In the genomic region with DNA sequence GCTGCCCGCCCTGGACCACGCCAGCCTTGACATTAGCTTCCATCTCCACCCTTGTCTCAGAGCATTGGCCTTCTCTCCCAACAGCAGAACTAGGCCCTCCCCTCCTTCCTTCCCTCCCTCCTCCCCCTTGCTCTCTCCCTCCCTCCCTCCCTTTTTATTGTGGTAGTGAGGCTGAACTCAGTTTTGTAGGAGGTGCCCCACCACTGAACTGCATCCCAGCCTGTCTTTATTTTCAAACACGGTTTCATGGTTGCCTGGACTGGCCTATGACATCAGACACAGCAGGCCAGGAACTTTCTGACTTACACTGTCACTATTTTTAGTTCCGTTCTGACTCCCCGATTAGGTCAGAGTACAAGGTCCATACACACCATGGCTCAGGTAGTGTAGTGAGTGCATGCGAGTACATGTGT, we compare ENCODE assay signal across 13 mouse cellular contexts. TPM values are rescaled to one million over a fixed set of nuclear protein-coding genes. Genes with fewer than 3 reads are reported as not detected.
DNase-seq lines count a peak whose midpoint lies in the region; ATAC-seq and TF ChIP-seq lines count a peak whose summit lies in the region.
"Had no signal": no experiment of that assay in that cellular context is flagged by ENCODE, and none has a peak within 500 bp of the region (broad histone marks: within the 10 kb centered on the region; RNA-seq: fewer than 3 reads in every experiment).

No protein-coding gene starts in this region.

- H3K27me3 ChIP-seq in limb, embryonic 13.5 days = no peaks in the 10 kb centered on the region
- H3K27me3 ChIP-seq in limb, embryonic 10.5 days (ENCODE audit: low read depth, poor library complexity, severe bottlenecking) = no peaks in the 10 kb centered on the region
- no peaks in the 10 kb centered on the region for H3K27me3 ChIP-seq in intestine, postnatal 0 days (replicated peaks; ENCODE audit: control insufficient read depth, insufficient read depth, low read length)
- H3K27me3 ChIP-seq in liver, postnatal 0 days (ENCODE audit: insufficient read depth, low read length) = no peaks in the 10 kb centered on the region

- no peaks in the 10 kb centered on the region for H3K9me3 ChIP-seq in limb, embryonic 13.5 days
- no peaks in the 10 kb centered on the region for H3K9me3 ChIP-seq in limb, embryonic 10.5 days (replicated peaks)
- no peaks in the 10 kb centered on the region for H3K9me3 ChIP-seq in ES-E14 (ENCODE audit: control insufficient read depth, insufficient read depth, low read depth, low read length)
- no peaks in the 10 kb centered on the region for H3K9me3 ChIP-seq in intestine, postnatal 0 days (ENCODE audit: control insufficient read depth)
- no peaks in the 10 kb centered on the region for H3K9me3 ChIP-seq in liver, postnatal 0 days (ENCODE audit: low read length)

- in situ Hi-C loops in ES-E14 (cut with MboI; ENCODE audit: low sequenced_read_pairs in 2 of 2, unreplicated experiment in 2 of 2) = no loop called here

- H3K36me3 ChIP-seq in limb, embryonic 13.5 days = no peaks in the 10 kb centered on the region
- no peaks in the 10 kb centered on the region for H3K36me3 ChIP-seq in limb, embryonic 10.5 days
- no peaks in the 10 kb centered on the region for H3K36me3 ChIP-seq in ES-E14 (ENCODE audit: control insufficient read depth, insufficient read depth, low read length, poor library complexity, severe bottlenecking)
- no peaks in the 10 kb centered on the region for H3K36me3 ChIP-seq in intestine, postnatal 0 days (ENCODE audit: control insufficient read depth, insufficient read depth)
- H3K36me3 ChIP-seq in liver, postnatal 0 days (replicated peaks; ENCODE audit: insufficient read depth, low read length) = no peaks in the 10 kb centered on the region

- H3K4me2 ChIP-seq in limb, embryonic 13.5 days (replicated peaks) = no peak overlapping the region
- H3K4me2 ChIP-seq in intestine, postnatal 0 days (replicated peaks; ENCODE audit: low read depth) = no peak overlapping the region
- no peak overlapping the region for H3K4me2 ChIP-seq in liver, postnatal 0 days (ENCODE audit: low read depth, low read length)

- H3K4me1 ChIP-seq in limb, embryonic 13.5 days = peaks cover 14% of the 10 kb centered on the region; the same call in 1 of the 2 replicates
- no peaks in the 10 kb centered on the region; the same call in 1 of the 2 replicates for H3K4me1 ChIP-seq in limb, embryonic 10.5 days
- H3K4me1 ChIP-seq in ES-E14 (ENCODE audit: control insufficient read depth in 2 of 2, insufficient read depth in 2 of 2, low read length in 2 of 2, poor library complexity in 1 of 2) = peaks cover 0 to 30% of the 10 kb centered on the region in 2 experiments; a peak in 2 of 4 replicates
- H3K4me1 ChIP-seq in intestine, postnatal 0 days (replicated peaks; ENCODE audit: control insufficient read depth, insufficient read depth, low read length) = no peaks in the 10 kb centered on the region
- no peaks in the 10 kb centered on the region for H3K4me1 ChIP-seq in liver, postnatal 0 days (ENCODE audit: insufficient read depth)

- H3K4me3 ChIP-seq in limb, embryonic 13.5 days = no peak overlapping the region
- no peak overlapping the region for H3K4me3 ChIP-seq in limb, embryonic 10.5 days
- no peak overlapping the region for H3K4me3 ChIP-seq in ES-E14 (ENCODE audit: insufficient read depth in 1 of 2, low read depth in 1 of 2, low read length in 2 of 2, poor library complexity in 1 of 2, severe bottlenecking in 1 of 2)
- no peak overlapping the region for H3K4me3 ChIP-seq in intestine, postnatal 0 days (ENCODE audit: low read depth, low read length)
- H3K4me3 ChIP-seq in liver, postnatal 0 days (ENCODE audit: low read depth, low read length) = no peak overlapping the region
- H3K4me3 ChIP-seq: gastrocnemius, adult 2 months; myocyte had no signal

- 68% methylated on average over 6 of the region's 6 CpGs for WGBS in limb, embryonic 13.5 days
- WGBS in limb, embryonic 10.5 days = 77% methylated on average over 6 of the region's 6 CpGs
- 35% methylated on average over 6 of the region's 6 CpGs for WGBS in intestine, postnatal 0 days
- 43% methylated on average over 6 of the region's 6 CpGs for WGBS in liver, postnatal 0 days (ENCODE audit: insufficient replicate concordance)

- ATAC-seq in limb, embryonic 13.5 days (ENCODE audit: low FRiP score, low read depth) = no peak
- ATAC-seq in intestine, postnatal 0 days = peak; percentile 96
- ATAC-seq in liver, postnatal 0 days = peak; percentile 99
- ATAC-seq: hindbrain, embryonic 16.5 days had no signal

- no peak for DNase-seq in limb, embryonic 10.5 days (ENCODE audit: low spot score)
- no peak for DNase-seq in ES-E14 (ENCODE audit: low read depth, low spot score)
- DNase-seq in liver, postnatal 0 days = peak; percentile 27
- DNase-seq in gastrocnemius, adult 8-10 months (ENCODE audit: low spot score in 2 of 2) = no peak
- no peak for DNase-seq in right cerebral cortex, postnatal 36 days (ENCODE audit: low spot score in 2 of 2)
- no peak for DNase-seq in spleen, postnatal 36 days (ENCODE audit: low spot score in 2 of 2)
- DNase-seq: gastrocnemius, adult 2 months; lung, postnatal 4 days; retina, postnatal 1 day had no signal

- H3K27ac ChIP-seq in limb, embryonic 13.5 days = no peak overlapping the region
- H3K27ac ChIP-seq in limb, embryonic 10.5 days = no peak overlapping the region
- no peak overlapping the region for H3K27ac ChIP-seq in ES-E14 (ENCODE audit: insufficient read depth, low read depth, low read length, poor library complexity, severe bottlenecking)
- H3K27ac ChIP-seq in intestine, postnatal 0 days (ENCODE audit: low read depth, low read length) = peak overlapping the region; percentile 81
- no peak overlapping the region for H3K27ac ChIP-seq in liver, postnatal 0 days (ENCODE audit: low read depth)
- H3K27ac ChIP-seq: gastrocnemius, adult 2 months had no signal

- no peak for TF ChIP-seq EP300 in liver, postnatal 0 days (IDR thresholded peaks at IDR 0.05; ENCODE audit: low read depth)

- no peak for TF ChIP-seq CTCF in intestine, postnatal 0 days (IDR thresholded peaks at IDR 0.05; ENCODE audit: low read depth)
- no peak for TF ChIP-seq CTCF in liver, postnatal 0 days (IDR thresholded peaks at IDR 0.05; ENCODE audit: low read depth)

- peak overlapping the region; percentile 25; the same call in 1 of the 2 replicates for H3K9ac ChIP-seq in limb, embryonic 13.5 days
- peak overlapping the region; percentile 20; the same call in 1 of the 2 replicates for H3K9ac ChIP-seq in ES-E14 (ENCODE audit: insufficient read depth, low read depth, low read length, poor library complexity, severe bottlenecking)
- no peak overlapping the region for H3K9ac ChIP-seq in intestine, postnatal 0 days (ENCODE audit: low read depth, low read length)
- H3K9ac ChIP-seq in liver, postnatal 0 days (replicated peaks) = no peak overlapping the region

TF ChIP-seq in ES-E14, 5 proteins besides CTCF, POLR2A, EP300 and RAD21:
- TF ChIP-seq HCFC1 (IDR thresholded peaks at IDR 0.05; ENCODE audit: borderline replicate concordance, insufficient read depth, low read length) (no peak), ZC3H11A (IDR thresholded peaks at IDR 0.05; ENCODE audit: borderline replicate concordance, low read depth, low read length) (no peak), ZNF384 (IDR thresholded peaks at IDR 0.05; ENCODE audit: low read depth, low read length) (no peak)

RNA-seq across cellular contexts. Expression of a gene that starts 29.2 kb away (rescaled TPM):
- polyA plus RNA-seq in limb, embryonic 13.5 days (2015; fragmentation: Nextera tagmentation; extraction: Ambion mirVana) = 2.9 and 3.6 TPM in 2 replicates
- polyA plus RNA-seq in limb, embryonic 10.5 days (2016; fragmentation: Nextera tagmentation; extraction: Ambion mirVana) = 1.6 and 3.0 TPM in 2 replicates
- 8.0 and 14.8 TPM in 2 replicates for total RNA-seq in ES-E14 (2012; rRNA removed)
- 0.65 and 1.1 TPM in 2 replicates for polyA plus RNA-seq in intestine, postnatal 0 days (2015; fragmentation: Nextera tagmentation; extraction: Ambion mirVana)
- polyA plus RNA-seq in liver, postnatal 0 days (2015; fragmentation: Nextera tagmentation; extraction: Ambion mirVana) = 8.7 and 9.2 TPM in 2 replicates
- under 1 TPM in 1 of 4 experiments, not detected in 3; 0.43 TPM for total RNA-seq in gastrocnemius, adult 8-10 months (2022)
- total RNA-seq: gastrocnemius, adult 2 months had no signal

RNA-seq across cellular contexts. Expression of a gene that starts 37.0 kb away (rescaled TPM):
- polyA plus RNA-seq in limb, embryonic 13.5 days (2015; fragmentation: Nextera tagmentation; extraction: Ambion mirVana) = 61.7 and 62.4 TPM in 2 replicates
- 67.7 and 68.4 TPM in 2 replicates for polyA plus RNA-seq in limb, embryonic 10.5 days (2016; fragmentation: Nextera tagmentation; extraction: Ambion mirVana)
- total RNA-seq in ES-E14 (2012; rRNA removed) = 238 and 481 TPM in 2 replicates
- 47.7 and 51.3 TPM in 2 replicates for polyA plus RNA-seq in intestine, postnatal 0 days (2015; fragmentation: Nextera tagmentation; extraction: Ambion mirVana)
- polyA plus RNA-seq in liver, postnatal 0 days (2015; fragmentation: Nextera tagmentation; extraction: Ambion mirVana) = 17.2 and 18.6 TPM in 2 replicates
- total RNA-seq in gastrocnemius, adult 8-10 months (2022) = 10 to 100 TPM; 22.7 to 23.9 (median 22.8) TPM

RNA-seq across cellular contexts. Expression of a gene that starts 56.3 kb away (rescaled TPM):
- 2.3 and 2.4 TPM in 2 replicates for polyA plus RNA-seq in limb, embryonic 13.5 days (2015; fragmentation: Nextera tagmentation; extraction: Ambion mirVana)
- polyA plus RNA-seq in limb, embryonic 10.5 days (2016; fragmentation: Nextera tagmentation; extraction: Ambion mirVana) = 2.6 and 2.9 TPM in 2 replicates
- 31.7 and 45.6 TPM in 2 replicates for total RNA-seq in ES-E14 (2012; rRNA removed)
- polyA plus RNA-seq in intestine, postnatal 0 days (2015; fragmentation: Nextera tagmentation; extraction: Ambion mirVana) = 1.9 and 2.1 TPM in 2 replicates
- polyA plus RNA-seq in liver, postnatal 0 days (2015; fragmentation: Nextera tagmentation; extraction: Ambion mirVana) = 1.4 and 1.5 TPM in 2 replicates
- 1 to 10 TPM; 2.1 to 4.3 (median 3.0) TPM for total RNA-seq in gastrocnemius, adult 8-10 months (2022)

Comparison
In these comparisons a context has a peak if more than half of its experiments do, and no peak if none do; other contexts are left out.
1. H3K9ac ChIP-seq: peak in limb, embryonic 13.5 days (single experiment) and ES-E14 (single experiment); none in intestine, postnatal 0 days (single experiment) and liver, postnatal 0 days (single experiment).